8 mouse cellular contexts compared by ENCODE assay signal in the genomic region with DNA sequence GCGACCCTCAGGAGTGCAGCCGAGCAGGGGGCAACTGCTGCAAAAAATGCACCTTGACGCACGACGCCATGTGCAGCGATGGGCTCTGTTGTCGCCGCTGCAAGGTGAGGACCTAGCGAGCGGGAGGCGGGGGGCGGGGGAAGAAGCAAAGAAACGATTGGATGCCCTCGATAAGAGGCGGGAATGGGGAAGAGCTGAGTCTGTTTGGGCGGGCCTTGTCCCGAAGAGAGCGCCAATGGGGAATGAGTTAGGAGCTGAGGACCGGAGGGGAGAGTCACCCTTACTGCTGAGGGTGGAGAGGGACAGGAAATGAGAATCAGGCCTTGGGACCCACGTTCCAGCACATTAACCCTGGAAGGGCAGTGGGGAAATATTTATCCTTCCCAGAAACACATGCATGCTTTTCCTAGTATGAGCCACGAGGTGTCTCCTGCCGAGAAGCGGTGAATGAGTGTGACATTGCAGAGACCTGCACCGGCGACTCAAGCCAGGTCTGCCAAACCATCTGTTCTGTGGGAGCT. TPM values are rescaled to one million over a fixed set of nuclear protein-coding genes. Genes with fewer than 3 reads are reported as not detected.
A peak's percentile ranks its signal among the peaks of the same experiment; 100 is the strongest.
DNase-seq lines count a peak whose midpoint lies in the region; ATAC-seq lines count a peak whose summit lies in the region.

No protein-coding gene starts in this region.

- H3K9me3 ChIP-seq in hindbrain, embryonic 12.5 days (replicated peaks), result no peaks in the 10 kb centered on the region

- H3K4me1 ChIP-seq in hindbrain, embryonic 12.5 days, result peaks cover 70% of the 10 kb centered on the region

- H3K4me2 ChIP-seq in hindbrain, embryonic 12.5 days (replicated peaks), result peak overlapping the region; percentile 92

- H3K27me3 ChIP-seq in hindbrain, embryonic 12.5 days, result peaks cover 4% of the 10 kb centered on the region; the same call in 1 of the 2 replicates

- H3K27ac ChIP-seq in hindbrain, embryonic 12.5 days, result peak overlapping the region; percentile 96

- peak; percentile 86 for ATAC-seq in hindbrain, embryonic 12.5 days (ENCODE audit: low FRiP score)
- no peak for ATAC-seq in inflammation-experienced regulatory T-cells, adult 6 months

- WGBS in hindbrain, embryonic 12.5 days, result 2% methylated on average over 25 of the region's 25 CpGs

- peak overlapping the region; percentile 57 for H3K4me3 ChIP-seq in hindbrain, embryonic 12.5 days

- DNase-seq in adrenal gland, adult 18-20 months (ENCODE audit: low spot score in 2 of 2), result peak; percentile 67 to 71
- DNase-seq in cerebellum, postnatal 10 days, result peak; percentile 94 to 96
- DNase-seq in frontal cortex, postnatal 14 days (ENCODE audit: low spot score in 2 of 2), result peak; percentile 66 to 73
- DNase-seq in left cerebral cortex, adult 18-20 months (ENCODE audit: low spot score in 2 of 2), result peak; percentile 67 to 73
- peak; percentile 89 for DNase-seq in lung, postnatal 36 days
- DNase-seq in right cerebral cortex, postnatal 10 days (ENCODE audit: low spot score in 2 of 2), result peak; percentile 90 to 92

- H3K36me3 ChIP-seq in hindbrain, embryonic 12.5 days, result peaks cover 11% of the 10 kb centered on the region

- H3K9ac ChIP-seq in hindbrain, embryonic 12.5 days, result peak overlapping the region; percentile 86

RNA-seq across cellular contexts. Expression of a gene that starts 13.4 kb away (rescaled TPM):
- 1 to 10 TPM; 1.9 to 5.5 TPM for total RNA-seq in adrenal gland, adult 18-20 months (2021)
- polyA plus RNA-seq in hindbrain, embryonic 12.5 days (2016; fragmentation: Nextera tagmentation; extraction: Ambion mirVana), result 33.3 and 35.3 TPM in 2 replicates
- total RNA-seq in left cerebral cortex, adult 18-20 months (2021), result 100 to 1,000 TPM; 125 to 129 TPM
- under 1 TPM in 1 of 3 experiments, not detected in 2; 0.20 TPM for polyA plus RNA-seq in inflammation-experienced regulatory T-cells, adult 6 months (2017; shearing (Covaris generic))

RNA-seq across cellular contexts. Expression of a gene that starts 44.8 kb away (rescaled TPM):
- 10 to 100 TPM; 12.0 to 16.4 TPM for total RNA-seq in adrenal gland, adult 18-20 months (2021)
- polyA plus RNA-seq in hindbrain, embryonic 12.5 days (2016; fragmentation: Nextera tagmentation; extraction: Ambion mirVana), result 77.6 and 81.3 TPM in 2 replicates
- total RNA-seq in left cerebral cortex, adult 18-20 months (2021), result 1 to 10 TPM; 3.2 to 4.8 TPM
- polyA plus RNA-seq in inflammation-experienced regulatory T-cells, adult 6 months (2017; shearing (Covaris generic)), result not detected

Comparison
In these comparisons a context has a peak if more than half of its experiments do, and no peak if none do; other contexts are left out.
1. RNA of a gene that starts 13.4 kb away (total RNA-seq): 125 to 129 TPM in left cerebral cortex, adult 18-20 months; 1.9 to 5.5 TPM in adrenal gland, adult 18-20 months; every median in the first group is over 10 times any median in the second.
2. Peak in every context shown above with its lines, with median percentiles within 50 percentile points of each other: DNase-seq.